Mouse (Mus musculus): ENCODE measurements around the gene Gpr156.

The Gpr156 gene

GRCm38 (mm10) chr16:37916138-37916817, at the start of gene Gpr156:
Gene Gpr156, plus strand, starts transcription at chr16:37916496.
- DNase-seq: peak; percentile 38 to 57

GRCm38 (mm10) chr16:37867791-37868505, 48.3 kb upstream of the Gpr156 start, which contains the start of gene Lrrc58:
Gene Lrrc58, plus strand, starts transcription at chr16:37868389.
- DNase-seq: peak; percentile 80 to 94

- DNase-seq: peak; percentile 69 to 87
Observed at GRCm38 (mm10) chr16:37868506-37869469, 47.5 kb upstream of the Gpr156 start.

GRCm38 (mm10) chr16:37869470-37870231, 46.6 kb upstream of the Gpr156 start:
- no peak for DNase-seq

- peak; percentile 63 to 93 for DNase-seq
Observed at GRCm38 (mm10) chr16:37871112-37871715, 45.1 kb upstream of the Gpr156 start.

- DNase-seq: no peak
Observed at GRCm38 (mm10) chr16:37874501-37875235, 41.6 kb upstream of the Gpr156 start.

- DNase-seq: no peak
Observed at GRCm38 (mm10) chr16:37877406-37877805, 38.9 kb upstream of the Gpr156 start.

- no peak for DNase-seq
Observed at GRCm38 (mm10) chr16:37878951-37879505, 37.3 kb upstream of the Gpr156 start.

- DNase-seq: no peak
Observed at GRCm38 (mm10) chr16:37879750-37880419, 36.4 kb upstream of the Gpr156 start.

GRCm38 (mm10) chr16:37881168-37881567, 35.1 kb upstream of the Gpr156 start:
- no peak for DNase-seq

GRCm38 (mm10) chr16:37888986-37889385, 27.3 kb upstream of the Gpr156 start:
- DNase-seq: no peak

GRCm38 (mm10) chr16:37892667-37893066, 23.6 kb upstream of the Gpr156 start:
- no peak for DNase-seq

GRCm38 (mm10) chr16:37893381-37893780, 22.9 kb upstream of the Gpr156 start:
- DNase-seq: no peak

- no peak for DNase-seq
Observed at GRCm38 (mm10) chr16:37893942-37894341, 22.4 kb upstream of the Gpr156 start.

GRCm38 (mm10) chr16:37898790-37899189, 17.5 kb upstream of the Gpr156 start:
- no peak for DNase-seq

GRCm38 (mm10) chr16:37899357-37899756, 16.9 kb upstream of the Gpr156 start:
- peak; percentile 66 to 71 for DNase-seq

- DNase-seq: peak; percentile 55 to 84
Observed at GRCm38 (mm10) chr16:37901318-37901717, 15.0 kb upstream of the Gpr156 start.

- DNase-seq: peak; percentile 44 to 70
Observed at GRCm38 (mm10) chr16:37906456-37906855, 9.8 kb upstream of the Gpr156 start.

- no peak for DNase-seq
Observed at GRCm38 (mm10) chr16:37911086-37911485, 5.2 kb upstream of the Gpr156 start.

- DNase-seq: no peak
Observed at GRCm38 (mm10) chr16:37916818-37917201, 514 bp downstream of the Gpr156 start.
